Mouse (Mus musculus) ovary, postnatal 10 days (tissue): Measurements from ENCODE around the gene Kti12.

ENCODE experiments used
- DNase-seq: peaks from one replicate; pipeline ENCODE4 v3.0.0; 2022; ENCODE audit warnings: low spot score

Kti12 gene

DNA sequence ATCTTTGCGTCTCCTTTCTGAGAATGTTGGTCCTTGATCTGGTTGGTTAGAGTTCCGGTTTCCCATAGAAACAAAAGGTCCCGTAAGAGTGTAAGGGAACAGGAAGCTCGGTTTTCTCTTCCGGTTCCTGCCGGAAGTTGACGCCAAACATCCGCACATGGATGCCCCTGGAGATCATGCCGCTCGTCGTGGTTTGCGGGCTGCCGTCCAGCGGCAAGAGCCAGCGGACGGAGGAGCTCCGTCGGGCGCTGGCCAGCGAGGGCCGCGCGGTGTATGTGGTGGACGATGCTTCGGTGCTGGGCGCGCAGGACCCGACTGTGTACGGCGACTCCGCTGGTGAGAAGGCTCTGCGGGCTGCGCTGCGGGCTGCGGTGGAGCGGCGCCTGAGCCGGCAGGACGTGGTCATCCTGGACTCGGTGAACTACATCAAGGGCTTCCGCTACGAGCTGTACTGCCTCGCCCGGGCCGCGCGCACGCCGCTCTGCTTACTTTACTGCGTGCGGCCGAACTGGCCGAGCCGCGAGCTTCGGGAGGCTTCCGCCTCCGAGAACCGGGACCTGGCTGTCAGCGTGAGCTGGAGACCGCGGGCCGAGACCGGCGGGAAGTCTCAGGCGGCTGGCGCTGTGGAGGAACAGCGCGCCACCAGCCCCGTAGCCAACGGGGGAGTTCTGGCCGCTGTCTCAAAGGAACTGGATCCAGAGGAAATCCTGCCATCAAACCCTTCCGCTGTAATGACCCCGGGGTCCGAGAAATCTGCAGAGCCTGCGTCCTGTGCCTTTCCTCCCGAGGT is at the start of gene Kti12:
Gene Kti12, plus strand, starts transcription at position 71 of the 790 bp plus-strand sequence.
- DNase-seq = peak; percentile 48

DNA sequence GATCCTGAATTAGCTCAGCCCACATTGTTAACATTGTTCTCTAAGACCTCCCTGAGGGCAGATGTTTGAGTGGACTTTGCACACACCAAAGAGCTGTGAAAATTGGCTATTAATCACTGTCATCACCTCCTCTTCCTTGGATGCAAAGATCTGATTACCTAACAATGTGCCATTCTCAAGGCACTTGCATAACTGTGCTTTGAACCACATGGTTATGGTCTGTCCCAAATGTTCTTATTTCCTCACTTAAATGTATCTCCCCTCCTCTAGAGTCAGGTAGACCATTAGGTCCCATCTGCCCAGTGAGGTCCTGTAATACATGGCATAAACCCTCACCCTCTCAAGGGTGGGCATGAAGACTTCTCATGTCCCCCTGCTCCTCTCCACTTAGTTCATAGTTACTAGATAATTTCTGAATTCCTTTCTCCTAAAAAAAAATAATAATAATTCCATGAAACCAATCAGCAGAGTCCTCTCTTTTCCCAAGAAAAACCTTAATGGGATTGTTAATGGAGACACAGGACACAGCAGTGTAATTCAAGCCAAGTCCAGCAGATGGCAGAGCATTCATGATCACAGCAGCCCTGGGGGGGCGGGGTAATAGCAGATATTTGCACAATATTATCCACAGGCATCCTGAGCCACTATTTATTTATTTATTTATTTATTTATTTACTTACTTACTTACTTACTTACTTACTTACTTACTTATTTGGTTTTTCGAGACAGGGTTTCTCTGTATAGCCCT is 49.3 kb upstream of the Kti12 start:
- DNase-seq = peak; percentile 27

- DNase-seq = no peak
Observed at GRCm38 (mm10) chr4:108803535-108803934, 44.0 kb upstream of the Kti12 start.

GRCm38 (mm10) chr4:108811142-108811541 is 36.4 kb upstream of the Kti12 start:
- DNase-seq = no peak

- no peak for DNase-seq
Observed at GRCm38 (mm10) chr4:108811550-108811949, 36.0 kb upstream of the Kti12 start.

GRCm38 (mm10) chr4:108825677-108826076 is 21.9 kb upstream of the Kti12 start:
- no peak for DNase-seq

DNA sequence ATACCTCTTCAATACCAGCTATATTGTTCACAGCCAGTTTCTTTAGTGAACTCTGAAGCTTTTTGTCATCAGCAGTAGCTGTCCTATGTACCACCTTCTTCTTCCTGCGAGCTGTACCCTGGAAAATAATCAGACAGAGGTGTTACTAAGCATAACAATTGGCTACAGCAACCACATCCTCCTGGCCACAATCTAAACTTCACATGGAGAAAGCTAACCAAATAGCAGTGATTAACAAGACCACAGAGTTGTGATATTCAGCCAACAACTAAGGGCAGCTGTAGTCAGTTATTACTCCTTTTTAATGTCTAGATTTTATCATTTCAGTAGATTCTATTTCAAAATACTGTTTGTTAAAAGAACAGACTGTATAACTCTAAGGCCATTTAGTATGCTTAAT is 21.5 kb upstream of the Kti12 start:
- no peak for DNase-seq

DNA sequence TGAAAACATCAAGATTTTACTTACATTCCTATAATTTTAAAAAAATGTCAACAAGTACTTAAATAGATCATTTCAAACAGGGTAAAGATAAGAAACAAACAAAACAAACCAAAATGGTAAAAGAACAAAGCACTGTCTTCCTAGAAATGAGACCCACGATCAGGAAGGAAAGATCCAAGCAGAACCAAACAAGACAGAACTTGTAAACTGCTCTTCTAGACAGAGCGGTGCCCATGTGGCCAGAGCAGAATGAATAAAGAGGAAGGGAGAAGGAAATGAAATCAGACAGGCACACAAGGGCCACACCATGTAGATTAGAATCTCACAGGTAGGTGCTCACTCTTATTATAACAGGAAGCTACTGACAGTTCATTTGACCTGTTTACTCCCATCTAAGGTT is 20.9 kb upstream of the Kti12 start:
- no peak for DNase-seq

- no peak for DNase-seq
Observed at GRCm38 (mm10) chr4:108830698-108831097, 16.9 kb upstream of the Kti12 start.

- DNase-seq = peak; percentile 60
Observed at GRCm38 (mm10) chr4:108832916-108833827, 14.4 kb upstream of the Kti12 start, which contains the start of gene Btf3l4. Gene Btf3l4, minus strand, starts transcription at chr4:108833614.

- DNase-seq = no peak
Observed at GRCm38 (mm10) chr4:108833828-108834114, 13.8 kb upstream of the Kti12 start.

DNA sequence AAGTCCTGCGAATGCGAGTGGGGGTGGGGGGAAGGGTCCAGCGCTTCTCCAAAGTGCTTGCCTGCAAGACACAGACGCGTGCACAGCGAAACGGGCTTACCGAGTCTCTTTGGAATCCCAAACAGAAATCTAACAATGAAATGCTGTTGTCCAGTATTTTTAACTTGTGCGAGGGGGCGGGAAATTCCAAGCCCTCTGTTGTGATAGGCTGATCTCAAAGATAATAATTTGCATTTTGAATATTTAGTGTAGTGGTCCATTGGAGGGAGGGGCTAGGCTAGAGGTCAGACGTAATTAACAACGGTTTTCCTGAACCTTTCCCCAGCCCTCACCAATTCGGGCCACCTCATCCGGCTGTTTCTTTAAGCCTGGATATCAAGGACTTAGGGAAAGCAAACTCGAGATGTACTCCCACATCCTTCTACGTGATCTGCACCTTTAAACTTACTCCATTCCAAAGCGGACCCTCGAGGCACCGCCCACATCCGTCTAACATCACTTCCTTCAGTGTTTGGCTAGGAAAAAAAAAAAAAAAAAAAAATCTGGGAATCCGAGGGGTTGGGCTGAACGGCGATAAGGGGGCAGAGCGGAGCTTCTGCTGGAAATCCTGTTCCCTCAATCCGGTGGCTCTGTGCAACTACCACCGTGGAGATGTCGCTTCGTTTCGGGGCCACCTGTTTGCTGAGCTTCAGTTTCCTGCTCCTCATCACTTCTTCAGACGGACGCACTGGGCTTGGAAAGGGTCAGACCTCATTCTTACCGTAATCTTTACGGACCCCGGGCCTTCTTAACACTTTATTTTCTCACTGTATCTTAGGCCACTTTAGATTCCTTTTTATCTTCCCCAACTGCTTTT is 13.2 kb upstream of the Kti12 start, which contains the start of gene Txndc12:
Gene Txndc12, plus strand, starts transcription at position 487 of the 856 bp plus-strand sequence.
- DNase-seq = peak; percentile 53

DNA sequence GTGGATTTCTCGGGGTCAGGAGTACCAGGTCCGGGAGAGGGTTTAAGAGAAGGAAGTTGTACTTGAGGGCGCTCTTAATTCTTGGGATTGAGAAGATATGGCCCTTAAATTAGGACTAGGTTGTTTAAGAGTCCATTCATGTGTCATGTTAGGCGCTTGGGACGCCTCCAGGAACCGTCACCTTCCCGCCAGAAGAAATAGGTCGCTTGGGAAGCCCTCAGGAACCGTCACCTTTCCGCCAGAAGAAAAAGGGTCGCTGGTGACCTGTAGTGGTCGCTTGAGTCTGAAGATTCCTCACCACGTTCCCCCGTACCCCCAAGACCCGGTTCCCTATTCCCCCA is 12.6 kb upstream of the Kti12 start:
- DNase-seq = no peak

GRCm38 (mm10) chr4:108835496-108835895 is 12.1 kb upstream of the Kti12 start:
- DNase-seq = no peak

- no peak for DNase-seq
Observed at GRCm38 (mm10) chr4:108838031-108838430, 9.6 kb upstream of the Kti12 start.

GRCm38 (mm10) chr4:108841920-108842578 is 5.5 kb upstream of the Kti12 start:
- no peak for DNase-seq

- no peak for DNase-seq
Observed at GRCm38 (mm10) chr4:108843336-108843735, 4.2 kb upstream of the Kti12 start.

DNA sequence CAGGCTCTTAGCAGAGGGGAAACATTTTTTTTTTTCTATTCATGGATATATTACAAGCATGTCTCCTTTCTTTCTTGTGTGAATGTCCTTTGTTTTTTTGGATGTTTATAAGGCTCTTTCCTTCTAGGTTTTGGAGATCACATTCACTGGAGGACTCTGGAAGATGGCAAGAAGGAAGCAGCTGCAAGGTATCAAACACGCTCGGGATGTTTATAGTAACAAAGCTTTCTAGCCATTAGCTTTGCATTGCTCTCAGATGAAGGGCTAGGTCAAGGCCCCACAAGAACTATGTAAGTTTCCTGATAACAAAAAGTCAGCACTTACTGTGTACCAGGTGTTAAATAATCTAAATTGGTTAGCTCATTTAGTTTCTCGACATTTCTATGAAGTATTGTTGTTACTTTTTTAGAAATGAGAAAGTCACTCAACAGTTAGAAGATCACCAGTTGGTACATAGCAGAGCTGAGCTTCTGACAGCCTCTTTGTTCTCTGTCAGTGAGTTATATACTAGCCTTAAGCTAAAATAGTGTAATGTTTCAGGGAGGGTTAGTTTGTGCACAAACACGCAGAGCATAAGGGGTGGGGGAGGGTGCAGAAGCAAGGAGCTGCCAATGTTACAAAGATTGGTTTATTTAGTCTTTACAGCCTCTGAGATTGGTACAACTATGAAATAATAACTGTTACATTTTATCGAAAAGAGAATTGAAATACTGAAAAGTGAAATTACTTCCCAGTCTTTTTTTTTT is 1.6 kb upstream of the Kti12 start:
- DNase-seq = no peak

DNA sequence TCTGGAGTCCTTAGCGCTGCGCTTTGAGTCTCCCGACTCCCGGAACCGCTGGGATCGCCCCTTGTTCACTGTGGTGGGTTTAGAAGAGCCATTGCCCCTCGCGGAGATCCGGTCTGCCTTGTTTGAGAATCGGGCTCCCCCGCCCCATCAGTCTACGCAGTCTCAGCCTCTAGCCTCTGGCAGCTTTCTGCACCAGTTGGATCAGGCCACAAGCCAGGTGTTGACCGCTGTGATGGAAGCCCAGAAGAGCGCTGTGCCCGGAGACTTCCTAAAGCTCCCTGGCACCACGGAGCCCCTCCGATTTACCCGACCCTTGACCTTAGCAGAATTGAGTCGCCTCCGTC is 892 bp downstream of the Kti12 start, which contains the start of gene A730015C16Rik:
Gene A730015C16Rik, minus strand, starts transcription at position 115 of the 344 bp plus-strand sequence.
- DNase-seq = no peak

DNA sequence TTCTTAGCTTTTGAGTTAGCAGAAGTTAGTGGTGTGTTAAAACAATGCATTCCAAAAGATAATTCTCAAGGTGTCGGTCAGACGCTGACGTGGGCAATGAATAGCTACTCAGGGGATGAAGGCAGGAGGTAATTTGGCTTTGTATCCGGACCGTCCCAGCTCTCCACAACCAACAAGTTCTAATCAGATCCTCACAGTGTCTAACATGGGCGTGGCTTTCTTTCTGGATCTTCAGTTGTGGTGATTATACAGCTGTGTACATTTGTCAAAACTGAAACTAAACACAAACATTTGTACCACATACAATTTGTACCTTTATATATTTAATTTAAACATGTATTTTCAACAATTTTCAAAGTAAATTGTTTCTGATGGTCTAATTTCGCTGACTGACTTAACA is 19.2 kb downstream of the Kti12 start:
- no peak for DNase-seq
